Mouse (Mus musculus) ovary, adult 18-20 months (tissue): ENCODE results near the gene Troap.
A peak's percentile ranks its signal among the peaks of the same experiment; 100 is the strongest.
"Not testable (repeated sequence)": the region's sequence is repeated elsewhere in the genome, so short reads cannot be mapped to it uniquely, and the experiment has no call there.

Experiments used
- DNase-seq: peaks from one replicate; pipeline ENCODE4 v3.0.0; 2022; ENCODE audit warnings: low spot score, mixed read lengths

Troap gene

DNA sequence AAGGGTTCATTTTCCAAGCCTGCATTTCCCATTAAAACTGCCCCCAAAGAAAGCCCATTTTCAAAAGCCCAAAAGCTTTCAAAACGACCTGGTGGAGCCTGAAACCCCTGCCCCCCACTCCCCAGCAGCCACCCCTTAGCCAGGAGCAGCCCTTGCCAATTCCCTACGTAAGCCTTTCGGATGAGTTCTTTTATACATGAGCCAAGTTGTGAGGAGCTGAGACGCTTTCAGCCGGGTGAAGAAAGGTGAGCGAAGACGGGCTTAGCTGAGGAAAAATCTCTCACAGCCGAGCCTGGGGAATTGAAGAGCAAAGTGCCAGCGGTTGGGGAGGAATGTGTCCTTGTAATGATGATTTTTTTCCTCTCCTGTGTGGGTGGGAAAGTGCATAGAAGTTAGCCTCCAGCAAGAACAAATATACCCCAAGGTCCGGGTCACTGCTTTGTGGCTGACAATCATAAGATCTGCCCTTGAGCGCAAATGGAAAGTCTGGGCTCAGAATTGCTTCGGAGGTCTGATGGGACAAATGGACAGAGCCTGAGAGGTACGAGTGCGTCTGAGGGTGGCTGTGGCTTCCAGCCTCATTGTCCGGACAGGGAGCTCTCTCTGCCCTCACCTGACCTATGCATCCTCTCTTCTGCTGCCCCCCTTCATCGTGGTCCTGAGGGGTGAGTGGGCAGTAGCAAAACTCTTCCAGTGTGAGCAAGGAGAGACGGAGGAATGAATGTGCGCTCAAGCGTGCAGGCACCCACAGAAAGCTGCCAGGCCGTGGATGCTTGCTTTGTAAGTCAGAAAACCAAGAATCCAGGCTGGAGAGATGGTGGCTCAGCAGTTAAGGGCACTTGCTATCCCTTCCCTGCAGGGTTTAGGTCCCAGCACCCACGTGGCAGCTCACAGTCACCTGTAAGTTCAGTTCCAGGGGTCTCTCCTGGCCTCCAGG lies 33.2 kb upstream of the Troap start:
- DNase-seq: peak; percentile 53

DNA sequence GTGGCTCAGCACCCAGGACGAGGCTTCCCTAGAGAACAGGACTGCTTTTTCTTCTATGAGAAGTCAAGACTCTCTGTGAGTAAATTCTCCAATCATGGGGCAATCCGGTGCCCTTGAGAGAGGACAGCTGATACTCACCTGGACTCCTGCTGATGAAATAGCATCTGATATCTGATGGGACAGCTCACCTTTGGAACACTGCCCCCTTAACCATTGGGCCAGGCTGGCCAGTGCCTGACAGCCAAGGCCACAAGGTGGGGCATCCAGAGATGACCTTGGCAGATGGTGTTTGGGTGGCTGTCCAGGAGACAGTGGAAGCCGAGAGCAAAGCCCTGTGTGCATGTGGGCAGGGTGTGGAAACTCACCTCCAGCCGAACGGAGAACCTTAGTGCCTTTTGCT lies 32.0 kb upstream of the Troap start:
- DNase-seq: no peak

DNA sequence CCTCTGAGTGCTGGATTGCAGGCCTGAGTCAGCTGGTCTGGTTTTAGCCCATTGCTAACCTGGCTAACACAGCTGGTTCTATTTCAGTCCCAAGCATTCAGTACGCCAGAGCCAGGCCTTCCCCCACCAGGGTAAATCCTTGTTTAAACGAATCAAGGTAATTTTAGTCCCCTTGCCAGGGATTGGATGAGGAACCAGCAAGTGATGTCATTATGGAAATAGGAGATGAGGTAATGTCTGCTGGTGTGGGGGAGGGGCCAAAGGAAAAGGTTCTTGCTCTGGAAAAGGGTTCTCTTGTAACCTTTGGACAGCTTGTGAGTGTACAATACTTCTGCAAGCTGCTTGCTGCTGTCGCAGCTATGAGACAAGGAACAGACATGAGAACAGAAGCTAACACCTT lies 29.5 kb upstream of the Troap start:
- no peak for DNase-seq

DNA sequence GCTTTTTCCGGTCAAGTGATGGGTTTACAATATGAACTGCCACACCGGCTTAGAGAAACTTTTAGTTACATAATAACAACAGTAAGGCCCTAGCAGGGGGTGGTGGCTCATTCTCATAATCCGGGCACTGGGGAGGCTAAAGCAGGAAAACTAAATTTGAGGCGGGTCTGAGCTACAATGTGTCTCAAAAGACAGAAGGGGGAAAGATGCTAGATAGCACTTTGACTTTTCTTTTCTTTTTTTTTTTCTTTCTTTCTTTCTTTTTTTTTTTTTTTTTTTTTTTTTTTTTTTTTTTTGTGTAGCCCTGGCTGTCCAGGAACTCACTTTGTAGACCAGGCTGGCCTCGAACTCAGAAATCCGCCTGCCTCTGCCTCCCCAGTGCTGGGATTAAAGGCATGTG lies 28.6 kb upstream of the Troap start:
- DNase-seq: not testable (repeated sequence)

DNA sequence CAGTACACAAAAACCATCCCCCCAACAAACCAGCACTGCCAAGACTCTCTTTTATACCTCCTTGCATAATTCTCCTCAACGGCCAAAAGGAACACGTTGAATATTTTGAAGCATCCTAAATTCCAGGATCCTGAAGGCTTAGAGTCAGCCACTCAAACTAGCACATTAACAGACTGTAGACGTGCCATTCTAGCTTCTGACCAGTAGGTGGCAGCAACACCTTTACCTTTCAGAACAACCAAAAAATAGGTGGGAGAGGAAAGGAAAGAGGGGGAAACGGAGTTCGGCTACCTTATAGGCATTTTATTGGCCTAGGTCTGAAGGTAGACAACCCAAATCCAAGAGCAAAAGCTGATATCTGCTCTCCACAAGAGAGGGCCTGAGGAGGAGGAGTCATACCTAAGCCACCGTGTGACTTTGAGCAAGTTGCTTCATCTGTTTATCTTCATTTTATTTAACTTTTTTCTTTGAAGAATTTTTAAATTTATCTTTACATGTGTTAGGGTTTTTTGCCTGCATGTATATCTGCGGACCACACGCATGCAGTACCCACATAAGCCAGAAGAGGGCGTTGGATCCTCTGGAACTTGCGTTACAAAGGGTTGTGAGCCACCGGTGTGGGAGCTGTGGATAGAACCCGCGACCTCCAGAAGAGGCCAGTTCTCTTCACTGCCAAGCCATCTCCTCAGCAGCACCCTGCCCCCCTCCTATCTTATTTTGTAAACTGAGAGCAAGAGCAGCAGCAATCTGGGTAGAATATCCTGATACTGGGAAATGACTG lies 24.7 kb upstream of the Troap start:
- DNase-seq: no peak

DNA sequence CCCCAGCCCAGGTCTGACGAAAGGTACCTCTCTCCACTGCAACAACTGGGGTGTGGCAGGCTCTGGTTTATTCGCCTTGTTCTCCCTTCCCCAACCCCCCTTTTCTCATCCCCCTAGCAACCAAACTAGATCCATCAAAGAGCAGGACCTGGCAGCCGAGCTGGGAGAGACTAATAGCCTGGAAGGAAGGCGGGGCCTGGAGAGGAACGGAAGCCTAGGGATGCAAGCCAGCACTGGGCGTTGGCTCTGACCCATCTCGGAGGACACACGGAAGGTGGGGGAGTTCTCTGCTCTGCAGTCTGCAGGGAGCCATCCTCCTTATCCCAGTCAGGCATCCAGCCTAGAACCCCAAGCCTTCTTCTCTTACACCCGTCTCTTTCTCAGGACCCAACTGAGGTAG lies 21.0 kb upstream of the Troap start:
- DNase-seq: no peak

DNA sequence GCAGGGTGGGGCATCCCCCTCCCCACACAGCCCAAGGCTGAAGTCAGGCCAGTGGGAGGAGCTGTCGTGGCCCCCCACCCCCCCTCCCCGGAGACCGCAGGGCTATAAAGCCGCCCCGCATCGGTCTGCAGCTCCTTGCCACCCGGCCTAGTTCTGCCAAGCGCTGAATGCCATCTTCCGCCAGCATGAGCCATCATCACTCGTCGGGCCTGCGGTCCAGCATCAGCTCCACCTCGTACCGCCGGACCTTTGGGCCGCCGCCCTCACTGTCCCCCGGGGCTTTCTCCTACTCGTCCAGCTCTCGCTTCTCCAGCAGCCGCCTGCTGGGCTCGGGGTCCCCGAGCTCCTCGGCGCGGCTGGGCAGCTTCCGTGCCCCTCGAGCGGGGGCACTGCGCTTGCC lies 19.3 kb upstream of the Troap start, which contains the start of gene Prph:
Gene Prph, plus strand, starts transcription at position 135 of the 400 bp plus-strand sequence.
- no peak for DNase-seq

DNA sequence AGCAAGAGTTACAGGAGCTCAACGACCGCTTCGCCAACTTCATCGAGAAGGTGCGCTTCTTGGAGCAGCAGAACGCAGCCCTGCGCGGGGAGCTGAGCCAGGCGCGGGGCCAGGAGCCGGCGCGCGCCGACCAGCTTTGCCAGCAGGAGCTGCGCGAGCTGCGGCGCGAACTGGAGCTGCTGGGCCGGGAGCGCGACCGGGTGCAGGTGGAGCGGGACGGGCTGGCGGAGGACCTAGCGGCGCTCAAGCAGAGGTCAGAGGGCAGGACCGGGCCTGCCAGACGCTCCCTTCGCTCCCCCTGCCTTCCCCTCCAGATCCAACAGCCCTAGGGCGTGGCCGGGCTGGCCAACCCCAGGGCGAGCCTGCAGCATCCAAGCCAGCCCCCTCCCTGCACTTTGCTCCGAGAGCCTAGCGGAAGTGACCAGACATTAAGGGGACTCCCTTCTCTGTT lies 18.8 kb upstream of the Troap start:
- no peak for DNase-seq

DNA sequence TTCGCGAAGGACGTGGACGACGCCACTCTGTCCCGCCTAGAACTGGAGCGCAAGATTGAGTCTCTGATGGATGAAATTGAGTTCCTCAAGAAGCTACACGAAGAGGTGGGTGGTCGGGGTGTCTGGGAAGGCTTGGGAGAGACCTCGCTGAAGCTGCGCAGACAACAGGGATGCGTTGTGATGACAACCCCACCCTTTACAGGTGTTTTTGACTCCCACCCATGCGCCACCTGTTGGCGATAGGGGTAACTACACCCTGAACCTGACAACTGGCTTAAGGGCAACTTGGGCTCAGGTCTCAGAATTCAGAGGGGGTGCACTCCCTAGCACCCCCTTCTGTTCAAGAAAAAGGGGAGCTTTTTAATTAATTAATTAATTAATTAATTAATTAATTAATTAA lies 18.0 kb upstream of the Troap start:
- no peak for DNase-seq

DNA sequence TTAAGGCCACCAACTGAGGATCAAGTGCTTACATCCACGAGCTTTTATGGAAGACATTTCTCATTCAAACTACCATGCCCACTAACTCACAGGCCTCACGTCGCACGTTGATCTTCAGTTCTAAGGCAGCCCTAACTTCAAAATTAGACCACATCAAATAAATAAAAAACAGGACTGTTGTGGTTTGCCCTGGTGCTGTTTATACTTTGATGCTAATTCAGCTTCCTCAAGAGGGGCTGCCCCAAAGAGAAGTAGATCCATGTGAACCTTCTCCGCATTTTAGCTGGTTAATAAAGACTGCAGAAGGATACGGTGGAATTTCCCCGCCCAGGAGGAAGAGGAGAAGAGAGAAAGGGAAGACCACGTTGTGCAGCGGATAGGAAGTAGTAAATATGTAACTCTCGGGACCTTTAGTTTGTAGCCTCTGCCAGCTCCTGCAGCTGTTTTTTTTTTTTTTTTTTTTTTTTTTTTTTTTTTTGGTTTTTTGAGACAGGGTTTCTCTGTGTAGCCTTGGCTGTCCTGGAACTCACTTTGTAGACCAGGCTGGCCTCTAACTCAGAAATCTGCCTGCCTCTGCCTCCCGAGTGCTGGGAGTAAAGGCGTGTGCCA lies 8.7 kb upstream of the Troap start:
- DNase-seq: no peak

DNA sequence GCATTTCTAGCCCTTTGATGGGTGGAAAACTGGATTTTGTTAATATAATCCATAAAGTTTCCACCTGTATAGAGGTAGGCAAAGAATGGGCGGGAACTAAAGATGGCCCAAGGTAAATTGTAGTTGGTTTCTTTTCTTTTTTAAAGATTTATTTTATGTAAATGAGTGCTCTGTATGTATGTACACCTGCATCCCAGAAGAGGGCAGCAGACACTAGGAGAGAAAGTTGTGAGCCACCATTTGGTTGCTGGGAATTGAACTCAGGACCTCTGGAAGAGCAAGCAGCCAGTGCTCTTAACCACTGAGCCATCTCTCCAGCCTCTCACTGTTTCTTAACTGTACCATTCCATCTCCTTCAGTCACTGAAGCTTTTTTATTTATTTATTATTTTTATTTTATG lies 2.4 kb upstream of the Troap start:
- DNase-seq: no peak

DNA sequence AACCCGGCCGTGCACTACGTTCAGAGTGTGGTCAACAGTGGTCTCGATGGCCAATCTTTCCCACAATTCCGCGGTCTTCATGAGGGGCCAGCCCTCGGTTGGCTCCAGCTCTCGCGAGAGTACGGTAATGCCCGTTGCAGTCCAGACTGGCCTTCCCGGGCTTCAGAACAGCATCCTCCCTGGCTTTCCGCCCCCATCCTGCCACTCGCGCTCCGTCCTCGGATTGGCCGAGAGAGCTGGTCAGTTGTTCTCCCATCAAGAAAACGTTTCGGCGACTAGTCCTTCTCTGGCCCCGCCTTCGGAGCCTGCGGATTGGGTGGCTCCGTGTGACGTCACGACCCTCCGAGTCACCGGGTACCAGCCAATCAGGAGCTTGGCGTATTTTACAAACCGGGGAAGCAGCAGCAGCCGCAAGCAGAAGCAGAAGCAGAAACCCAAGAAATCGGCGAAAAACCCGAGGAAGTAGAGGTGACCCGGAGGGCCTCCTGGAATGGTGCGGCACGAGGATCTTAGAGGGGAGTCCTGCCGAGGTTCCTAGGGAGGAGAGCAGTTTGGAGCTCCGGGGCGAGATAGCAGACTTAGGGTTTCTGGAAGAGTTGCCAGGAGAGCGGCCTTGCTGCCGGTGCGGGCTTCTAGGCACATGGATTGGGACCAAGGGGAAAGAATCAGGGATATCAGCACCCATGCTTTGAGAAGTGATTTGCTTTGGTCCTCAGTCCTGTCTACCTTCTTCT lies 392 bp downstream of the Troap start:
- peak; percentile 96 for DNase-seq

DNA sequence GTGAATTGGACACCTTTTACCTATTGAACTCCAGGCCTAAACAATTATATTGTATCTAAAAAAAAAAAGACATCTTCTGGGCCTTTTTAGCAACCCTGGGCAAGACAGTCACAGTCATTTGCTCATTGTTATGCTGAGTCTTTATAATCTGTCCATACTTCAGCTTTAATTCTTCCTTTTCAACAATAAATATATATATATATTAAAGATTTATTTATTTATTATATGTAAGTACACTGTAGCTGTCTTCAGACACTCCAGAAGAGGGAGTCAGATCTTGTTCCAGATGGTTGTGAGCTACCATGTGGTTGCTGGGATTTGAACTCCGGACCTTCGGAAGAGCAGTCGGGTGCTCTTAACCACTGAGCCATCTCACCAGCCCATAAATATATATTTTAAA lies 1.6 kb downstream of the Troap start:
- not testable (repeated sequence) for DNase-seq

DNA sequence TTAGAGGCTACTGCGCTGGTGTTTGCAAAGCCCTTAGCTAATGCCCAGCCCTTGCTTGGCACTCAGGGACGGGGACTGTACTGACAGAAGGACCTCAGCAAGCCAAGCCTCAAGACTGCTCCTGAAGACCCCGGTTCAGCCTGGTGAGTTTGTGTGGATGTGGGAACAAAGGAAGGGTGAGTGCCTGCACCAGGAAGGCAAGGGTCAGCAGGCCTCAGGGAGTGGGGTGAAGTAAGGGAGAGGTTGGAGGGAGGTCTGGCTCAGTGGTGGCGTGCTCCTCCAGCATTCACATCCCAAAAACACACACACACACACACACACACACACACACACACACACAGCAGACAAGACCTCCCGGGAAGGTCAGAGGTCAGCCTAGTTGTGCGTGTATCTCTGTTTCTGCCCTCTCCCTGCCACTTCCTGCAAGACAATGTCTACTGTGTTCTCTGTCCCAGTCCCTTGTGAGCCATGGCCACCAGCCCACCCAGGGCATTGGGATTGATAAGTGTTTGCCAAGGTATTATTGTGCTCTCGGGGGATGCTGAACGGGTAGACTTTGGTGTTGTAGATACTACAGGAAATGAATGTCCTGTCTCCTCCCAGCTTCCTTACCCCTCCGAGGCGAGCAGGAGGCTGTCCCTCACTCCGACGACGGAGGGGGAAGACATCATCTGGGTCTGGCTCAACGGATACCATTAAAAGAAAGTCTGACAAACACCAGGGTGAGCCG lies 4.0 kb downstream of the Troap start:
- DNase-seq: no peak

DNA sequence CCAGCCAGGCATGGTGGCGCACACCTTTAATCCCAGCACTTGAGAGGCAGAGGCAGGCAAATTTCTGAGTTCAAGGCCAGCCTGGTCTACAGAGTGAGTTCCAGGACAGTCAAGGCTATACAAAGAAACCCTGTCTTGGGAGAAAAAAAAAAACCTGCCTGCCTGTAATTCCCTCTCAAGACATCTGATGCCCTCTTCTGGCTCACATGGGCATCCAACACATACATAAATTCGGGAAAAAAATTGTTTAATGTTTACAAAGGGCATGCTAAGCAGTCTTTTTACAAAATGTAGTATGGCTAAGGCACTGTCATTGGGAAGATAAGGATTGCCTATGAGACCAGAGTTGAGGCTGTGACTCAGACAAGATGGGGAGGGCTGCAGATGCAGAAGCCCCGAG lies 5.4 kb downstream of the Troap start:
- no peak for DNase-seq

DNA sequence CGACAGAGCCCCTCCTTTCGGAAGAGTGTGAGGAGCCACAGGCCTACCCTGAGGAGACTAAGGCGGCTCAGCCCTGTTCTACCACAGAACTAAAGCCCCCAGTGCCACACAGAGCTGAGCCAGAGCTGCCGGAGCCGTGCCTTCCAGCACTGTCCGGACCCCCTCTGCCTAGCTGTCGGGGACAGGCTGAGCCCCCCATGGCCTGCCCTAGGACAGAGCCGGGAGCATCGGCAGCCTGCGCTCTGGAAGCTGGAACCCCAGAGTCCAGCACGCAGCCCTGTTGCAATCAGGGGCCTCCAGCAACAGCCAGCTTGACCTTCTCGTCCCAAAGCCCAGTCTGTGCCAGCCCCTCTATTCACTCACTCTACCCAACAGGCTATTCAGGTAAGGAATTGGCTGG lies 7.9 kb downstream of the Troap start:
- DNase-seq: no peak

DNA sequence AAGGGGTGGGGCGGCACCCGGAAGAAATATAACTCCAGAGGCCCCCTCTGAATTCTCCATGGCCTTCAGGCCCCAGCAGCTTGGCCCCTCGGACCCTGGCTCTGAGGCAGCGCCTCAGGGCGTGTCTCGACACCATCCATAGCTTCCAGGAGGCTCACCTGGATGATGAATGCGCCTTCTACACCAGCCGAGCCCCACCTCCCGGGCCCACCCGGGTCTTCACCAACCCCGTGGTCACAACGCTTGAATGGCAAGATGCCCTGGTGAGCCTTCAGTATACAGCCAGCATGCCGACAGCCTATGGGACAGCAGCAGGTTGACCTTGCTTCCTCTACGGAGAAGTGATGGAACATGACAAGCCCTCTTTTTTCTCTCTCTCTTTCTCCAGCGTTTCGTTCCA lies 8.5 kb downstream of the Troap start:
- no peak for DNase-seq

DNA sequence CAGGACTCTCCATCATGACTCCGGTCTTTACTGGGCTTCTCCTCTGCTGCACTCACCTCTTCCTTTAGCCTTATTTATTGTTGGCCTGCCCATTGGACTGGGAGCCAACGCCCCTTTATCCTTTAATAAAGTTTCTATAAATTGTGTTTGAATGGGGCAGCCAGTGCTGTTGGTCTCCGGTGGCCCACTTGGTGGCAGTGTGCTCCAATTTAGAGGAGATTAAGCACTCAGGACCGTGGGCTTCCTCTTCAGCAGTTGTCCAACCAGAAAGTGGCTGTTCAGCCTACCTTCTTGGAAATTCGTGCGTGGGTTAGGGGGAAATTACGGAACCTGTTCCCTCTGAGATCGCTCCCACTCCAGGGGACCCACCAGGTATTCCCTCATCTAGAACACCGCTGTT lies 8.9 kb downstream of the Troap start:
- no peak for DNase-seq

DNA sequence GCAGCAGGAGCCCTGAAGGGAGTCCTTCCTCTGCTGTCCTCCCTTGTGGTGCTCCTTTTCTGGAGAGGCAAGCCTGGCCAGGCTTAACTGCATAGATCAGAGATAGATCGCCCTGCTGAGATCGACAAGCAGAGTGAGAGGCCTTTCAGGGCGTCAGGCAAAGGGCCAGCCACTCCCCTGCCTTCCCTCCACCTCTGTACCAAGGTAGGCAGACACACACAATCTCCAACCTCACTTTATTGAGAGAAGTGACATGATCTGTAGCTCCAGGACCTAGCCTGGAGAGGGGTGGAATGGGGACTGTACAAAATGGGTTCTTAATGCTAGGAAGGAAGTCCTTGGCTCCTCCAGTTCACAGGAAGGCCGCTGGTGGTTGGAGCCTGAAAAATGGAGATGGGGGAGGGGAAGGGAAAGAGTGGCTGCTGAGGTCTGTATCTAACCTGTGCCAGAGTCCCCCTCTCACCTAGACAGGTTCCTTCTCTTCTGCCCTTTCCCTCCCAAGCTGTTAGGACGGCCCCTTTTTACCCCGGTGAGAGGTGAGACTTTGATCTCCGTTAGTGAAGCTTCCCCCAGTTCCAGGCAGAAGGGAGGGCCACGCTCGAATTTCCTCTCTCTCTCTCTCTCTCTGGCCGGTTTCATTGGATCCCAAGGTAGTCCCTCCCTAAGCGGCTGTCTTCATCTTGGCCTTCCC lies 9.6 kb downstream of the Troap start:
- DNase-seq: no peak

DNA sequence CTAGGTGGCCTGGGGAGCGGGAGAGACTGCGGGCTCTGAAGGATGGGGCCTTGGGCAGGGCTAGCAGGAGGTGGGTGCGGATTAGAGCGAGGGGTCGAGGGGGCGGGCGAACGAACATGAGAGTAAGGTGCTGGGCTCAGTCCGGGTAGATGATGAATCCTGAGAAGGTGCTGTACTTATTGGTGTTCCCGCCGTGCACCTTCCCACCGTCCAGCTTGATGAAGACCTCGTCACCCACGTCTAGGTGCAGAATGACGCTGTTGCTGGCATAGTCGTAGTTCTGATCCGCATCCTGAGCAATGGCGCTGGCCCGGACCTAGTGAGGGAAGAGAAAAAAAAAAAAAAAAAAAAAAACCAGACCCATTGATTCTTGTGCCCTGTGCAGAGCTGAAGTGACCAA lies 10.2 kb downstream of the Troap start:
- no peak for DNase-seq

DNA sequence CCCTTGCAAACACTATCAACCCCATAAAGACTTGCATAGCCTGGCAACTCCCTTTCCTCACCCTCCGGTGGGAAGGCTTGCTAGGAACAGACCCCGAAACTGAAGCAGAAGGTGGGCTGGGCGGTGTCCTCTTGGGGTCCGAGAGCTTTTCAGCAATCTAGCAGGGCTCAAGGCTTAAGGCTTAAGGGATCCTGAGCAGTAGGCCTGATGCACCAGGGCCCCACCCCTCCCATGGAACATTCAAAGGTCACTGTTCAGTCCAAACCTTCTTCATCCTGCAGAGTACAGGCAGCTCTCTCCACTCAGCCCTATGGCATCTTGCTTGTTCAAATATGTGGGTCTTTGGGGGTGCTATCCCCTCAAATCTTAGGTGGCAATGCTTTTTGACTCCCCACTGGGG lies 11.6 kb downstream of the Troap start:
- no peak for DNase-seq
